Mouse (Mus musculus): Measurements from ENCODE around the gene Ube2b. TPM values are rescaled to one million over a fixed set of nuclear protein-coding genes. Genes with fewer than 3 reads are reported as not detected.

Ube2b gene
- total and polyA plus RNA-seq, 3 experiments, result 35.4 to 112 TPM; not detected in 1

DNA sequence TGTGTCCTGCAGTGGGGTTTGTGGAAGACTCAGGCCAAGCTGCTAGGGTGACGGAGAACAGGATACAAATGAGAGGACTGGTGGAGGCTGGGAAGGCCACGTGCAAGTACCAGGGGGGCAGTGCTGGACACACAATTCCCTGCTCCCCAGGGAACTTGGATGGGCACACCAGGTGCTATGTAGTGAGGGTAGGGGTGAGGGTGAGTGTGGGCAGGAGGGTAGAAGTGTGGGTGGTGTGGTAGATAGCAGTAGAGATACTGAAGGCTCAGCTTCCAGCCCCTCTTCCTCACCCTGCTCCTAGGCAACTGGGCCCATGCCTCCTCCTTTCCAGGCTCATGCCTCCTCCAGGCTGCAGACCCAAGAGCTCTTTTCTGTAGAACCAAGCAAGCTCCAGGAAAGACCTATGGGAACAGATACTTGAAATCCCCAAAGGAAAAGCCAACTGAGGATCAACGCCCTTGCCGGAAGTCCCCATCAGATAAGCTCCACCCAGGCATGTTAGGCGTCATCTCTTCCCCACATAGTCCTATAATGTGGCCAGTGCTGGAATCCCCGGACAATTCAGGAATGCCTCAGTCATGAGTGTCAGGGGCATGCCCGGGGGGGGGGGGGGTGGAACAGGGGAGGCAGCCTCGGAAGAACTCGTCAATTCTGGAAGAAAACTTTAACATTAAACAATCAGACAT, 51.3 kb downstream of the Ube2b start:
- peaks cover 0 to 19% of the 10 kb centered on the region in 2 experiments; a peak in 2 of 4 replicates for H3K4me1 ChIP-seq (ENCODE audit: control insufficient read depth in 1 of 2, insufficient read depth in 2 of 2, low read length in 2 of 2)
- DNase-seq (ENCODE audit: low read depth, low spot score), result peak; percentile 30
- no peak overlapping the region for H3K27ac ChIP-seq (ENCODE audit: control insufficient read depth, low read depth, low read length)

DNA sequence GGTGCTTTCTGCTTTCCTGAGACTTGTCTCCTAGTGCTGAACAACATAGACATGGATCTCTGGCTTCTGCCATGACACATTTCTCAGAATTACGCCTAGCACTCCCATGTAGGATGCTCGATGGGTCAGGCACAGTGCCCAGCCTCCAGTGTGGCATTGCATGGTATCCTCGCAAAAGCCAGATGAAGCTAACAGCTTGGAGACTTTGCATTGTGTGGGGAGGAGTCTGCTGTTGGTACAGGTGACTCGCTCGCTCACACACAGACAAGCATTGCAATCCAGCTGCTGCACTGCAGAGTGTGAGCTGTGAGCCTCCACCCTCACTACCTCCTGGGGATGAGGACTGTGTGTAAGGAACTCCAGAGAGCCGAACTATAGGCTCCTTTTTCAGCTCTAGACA, 54.4 kb downstream of the Ube2b start:
- no peak overlapping the region for H3K4me3 ChIP-seq (ENCODE audit: control insufficient read depth in 1 of 2, insufficient read depth in 1 of 2, low read depth in 2 of 2, low read length in 2 of 2)
- TF ChIP-seq KAT2A (conservative IDR thresholded peaks at IDR 0.05; ENCODE audit: low read depth, low read length) (no peak), TBP (IDR thresholded peaks at IDR 0.05; ENCODE audit: low read depth, low read length) (no peak)
- H3K36me3 ChIP-seq (ENCODE audit: control insufficient read depth in 1 of 2, insufficient read depth in 2 of 2, low read length in 2 of 2), result peaks cover 0 to 6% of the 10 kb centered on the region in 2 experiments; a peak in 2 of 4 replicates
- no peak overlapping the region for H3K27ac ChIP-seq (ENCODE audit: control insufficient read depth, low read depth, low read length)
- no peaks in the 10 kb centered on the region for H3K79me2 ChIP-seq (ENCODE audit: control insufficient read depth, insufficient read depth, low read length, poor library complexity)
- no peaks in the 10 kb centered on the region for H3K9me3 ChIP-seq (replicated peaks; ENCODE audit: insufficient read depth, low read length)
- no peak for DNase-seq (ENCODE audit: low read depth, low spot score)
- H3K9ac ChIP-seq (ENCODE audit: control insufficient read depth, low read depth, low read length, poor library complexity, severe bottlenecking), result no peak overlapping the region
- peaks cover 0 to 13% of the 10 kb centered on the region in 2 experiments; a peak in 2 of 4 replicates for H3K4me1 ChIP-seq (ENCODE audit: control insufficient read depth in 1 of 2, insufficient read depth in 2 of 2, low read length in 2 of 2)
- H3K27me3 ChIP-seq (ENCODE audit: control insufficient read depth in 1 of 2, insufficient read depth in 2 of 2, low read length in 2 of 2), result peaks cover 0 to 1% of the 10 kb centered on the region in 2 experiments; a peak in 1 of 4 replicates

More for the DNA sequence above, 51.3 kb downstream of the Ube2b start:
- H3K9ac ChIP-seq (ENCODE audit: control insufficient read depth, low read depth, low read length, poor library complexity, severe bottlenecking), result no peak overlapping the region
- no peak overlapping the region for H3K4me3 ChIP-seq (ENCODE audit: control insufficient read depth in 1 of 2, insufficient read depth in 1 of 2, low read depth in 2 of 2, low read length in 2 of 2)
- peaks cover 0 to 10% of the 10 kb centered on the region in 2 experiments; a peak in 2 of 4 replicates for H3K36me3 ChIP-seq (ENCODE audit: control insufficient read depth in 1 of 2, insufficient read depth in 2 of 2, low read length in 2 of 2)
- no peaks in the 10 kb centered on the region for H3K9me3 ChIP-seq (replicated peaks; ENCODE audit: insufficient read depth, low read length)
- H3K79me2 ChIP-seq (ENCODE audit: control insufficient read depth, insufficient read depth, low read length, poor library complexity), result no peaks in the 10 kb centered on the region
- TF ChIP-seq ZKSCAN1 (IDR thresholded peaks at IDR 0.05; ENCODE audit: low read depth, low read length) (no peak), KAT2A (conservative IDR thresholded peaks at IDR 0.05; ENCODE audit: low read depth, low read length) (no peak), GATA1 (IDR thresholded peaks at IDR 0.05; ENCODE audit: low read depth, low read length) (peak; percentile 83), MYC (IDR thresholded peaks at IDR 0.05; ENCODE audit: low read depth, low read length) (no peak), ZMIZ1 (IDR thresholded peaks at IDR 0.05; ENCODE audit: low read depth, low read length) (no peak), EP300 (IDR thresholded peaks at IDR 0.05; ENCODE audit: low read depth in 1 of 2, low read length in 2 of 2) (peak; percentile 21 to 23; a peak in 1 of 4 replicates), POLR2A (IDR thresholded peaks at IDR 0.05; ENCODE audit: control insufficient read depth in 1 of 2, insufficient read depth in 1 of 2, low read depth in 1 of 2, low read length in 2 of 2, poor library complexity in 1 of 2) (no peak), TCF12 (IDR thresholded peaks at IDR 0.05; ENCODE audit: low read depth, low read length) (no peak), POLR2AphosphoS2 (IDR thresholded peaks at IDR 0.05; ENCODE audit: low read length) (no peak), GABPA (IDR thresholded peaks at IDR 0.05; ENCODE audit: low read depth, low read length) (no peak), ZC3H11A (IDR thresholded peaks at IDR 0.05; ENCODE audit: low read depth, low read length) (no peak), CTCF (IDR thresholded peaks at IDR 0.05 in 2 of 3, conservative IDR thresholded peaks at IDR 0.05 in 1 of 3; ENCODE audit: control insufficient read depth in 1 of 3, insufficient read depth in 1 of 3, low read depth in 2 of 3, low read length in 3 of 3, poor library complexity in 1 of 3, severe bottlenecking in 1 of 3) (no peak), USF1 (IDR thresholded peaks at IDR 0.05; ENCODE audit: low read depth, low read length) (no peak), NELFE (IDR thresholded peaks at IDR 0.05; ENCODE audit: low read depth, low read length) (no peak), RCOR1 (IDR thresholded peaks at IDR 0.05; ENCODE audit: low read depth, low read length) (no peak)
- H3K27me3 ChIP-seq (ENCODE audit: control insufficient read depth in 1 of 2, insufficient read depth in 2 of 2, low read length in 2 of 2), result peaks cover 0 to 3% of the 10 kb centered on the region in 2 experiments; a peak in 2 of 4 replicates

Measured in MEL (cell line).